Mouse (Mus musculus): ENCODE results near the gene Frmd4b. TPM values are rescaled to one million over a fixed set of nuclear protein-coding genes. Genes with fewer than 3 reads are reported as not detected.

Gene Frmd4b
- polyA plus RNA-seq, 1 experiment, result 4.8 TPM

DNA sequence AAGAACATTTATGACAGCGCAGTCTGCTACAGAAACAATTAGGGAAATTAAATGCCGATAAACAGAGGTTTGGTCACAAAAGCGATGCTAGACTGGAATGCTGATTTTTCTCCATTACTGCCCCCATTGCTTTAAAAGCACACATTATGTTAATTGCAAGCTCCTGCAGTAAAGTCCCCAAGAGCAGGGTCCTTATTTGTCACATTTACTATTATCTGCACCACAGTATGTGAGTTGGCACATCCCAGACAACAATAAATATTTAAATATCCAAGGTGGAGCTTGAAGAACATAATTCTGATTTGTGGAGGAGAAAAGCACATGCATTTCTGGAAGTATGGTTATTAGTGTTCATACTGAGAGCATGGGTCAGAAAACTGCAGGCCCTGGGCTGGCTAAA, 64.8 kb downstream of the Frmd4b start:
- H3K27me3 ChIP-seq (ENCODE audit: control insufficient read depth, insufficient read depth, low read length), result no peaks in the 10 kb centered on the region
- H3K36me3 ChIP-seq (ENCODE audit: control insufficient read depth, insufficient read depth, low read length), result no peaks in the 10 kb centered on the region
- no peaks in the 10 kb centered on the region for H3K4me1 ChIP-seq (ENCODE audit: control insufficient read depth, insufficient read depth, insufficient read length, low read length)
- H3K27ac ChIP-seq (ENCODE audit: insufficient read depth, low read depth, low read length), result no peak overlapping the region
- 93% methylated on average over 3 of the region's 3 CpGs for WGBS
- TF ChIP-seq CTCF (IDR thresholded peaks at IDR 0.05; ENCODE audit: extremely low read depth, insufficient read length, insufficient replicate concordance, low read depth, low read length) (no peak), POLR2A (IDR thresholded peaks at IDR 0.05; ENCODE audit: low read depth, low read length) (no peak)
- no peak overlapping the region for H3K4me3 ChIP-seq (ENCODE audit: low read depth, low read length)

DNA sequence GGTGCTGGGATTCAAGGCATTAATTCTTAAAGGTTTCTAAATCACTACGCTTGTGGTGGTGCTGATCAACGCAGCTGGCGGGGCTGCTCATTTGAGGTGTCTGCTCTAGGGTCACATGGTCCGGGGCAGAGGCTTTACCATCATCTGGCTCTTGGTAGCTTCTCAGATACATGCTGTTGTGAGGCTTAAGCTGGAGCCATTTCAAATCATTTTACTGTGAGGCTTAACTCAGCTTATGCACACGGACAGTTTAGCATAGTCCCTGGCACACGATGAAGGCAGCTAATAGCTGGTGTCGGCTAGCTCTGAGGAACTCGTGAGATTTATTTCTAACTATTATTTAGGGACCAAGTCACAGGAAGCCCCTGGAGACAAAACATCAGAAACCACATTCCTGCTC, 65.5 kb downstream of the Frmd4b start:
- Histone ChIP-seq H3K4me1 (ENCODE audit: control insufficient read depth, insufficient read depth, insufficient read length, low read length) (no peaks in the 10 kb centered on the region), H3K36me3 (ENCODE audit: control insufficient read depth, insufficient read depth, low read length) (no peaks in the 10 kb centered on the region), H3K4me3 (ENCODE audit: low read depth, low read length) (no peak overlapping the region), H3K27ac (ENCODE audit: insufficient read depth, low read depth, low read length) (no peak overlapping the region), H3K27me3 (ENCODE audit: control insufficient read depth, insufficient read depth, low read length) (no peaks in the 10 kb centered on the region)
- 75% methylated on average over 8 of the region's 8 CpGs for WGBS
- no peak for TF ChIP-seq CTCF (IDR thresholded peaks at IDR 0.05; ENCODE audit: extremely low read depth, insufficient read length, insufficient replicate concordance, low read depth, low read length)
- TF ChIP-seq POLR2A (IDR thresholded peaks at IDR 0.05; ENCODE audit: low read depth, low read length), result no peak

DNA sequence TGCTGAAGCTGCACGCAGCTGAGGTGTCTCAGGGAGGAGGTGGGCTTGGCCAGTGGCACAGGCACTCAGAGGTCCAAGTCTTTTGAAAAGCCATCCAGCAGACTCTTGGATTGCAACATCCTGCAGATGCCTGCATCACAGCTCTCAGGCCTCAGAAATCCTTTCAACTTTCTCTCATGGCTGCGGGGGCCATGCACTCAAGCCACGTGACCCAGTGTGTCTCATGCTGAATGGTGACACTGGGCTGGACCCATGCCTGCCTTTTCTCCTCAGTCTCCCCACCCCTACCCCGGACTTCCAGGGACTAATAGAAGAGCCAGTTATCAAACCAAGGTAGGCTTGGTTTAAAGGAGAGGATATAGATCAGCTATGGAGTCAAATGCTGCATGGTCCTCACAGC, 66.2 kb downstream of the Frmd4b start:
- H3K36me3 ChIP-seq (ENCODE audit: control insufficient read depth, insufficient read depth, low read length), result no peaks in the 10 kb centered on the region
- H3K4me3 ChIP-seq (ENCODE audit: low read depth, low read length), result no peak overlapping the region
- H3K4me1 ChIP-seq (ENCODE audit: control insufficient read depth, insufficient read depth, insufficient read length, low read length), result no peaks in the 10 kb centered on the region
- H3K27ac ChIP-seq (ENCODE audit: insufficient read depth, low read depth, low read length), result no peak overlapping the region
- TF ChIP-seq POLR2A (IDR thresholded peaks at IDR 0.05; ENCODE audit: low read depth, low read length), result no peak
- no peak for TF ChIP-seq CTCF (IDR thresholded peaks at IDR 0.05; ENCODE audit: extremely low read depth, insufficient read length, insufficient replicate concordance, low read depth, low read length)
- 82% methylated on average over 4 of the region's 4 CpGs for WGBS
- H3K27me3 ChIP-seq (ENCODE audit: control insufficient read depth, insufficient read depth, low read length), result no peaks in the 10 kb centered on the region

DNA sequence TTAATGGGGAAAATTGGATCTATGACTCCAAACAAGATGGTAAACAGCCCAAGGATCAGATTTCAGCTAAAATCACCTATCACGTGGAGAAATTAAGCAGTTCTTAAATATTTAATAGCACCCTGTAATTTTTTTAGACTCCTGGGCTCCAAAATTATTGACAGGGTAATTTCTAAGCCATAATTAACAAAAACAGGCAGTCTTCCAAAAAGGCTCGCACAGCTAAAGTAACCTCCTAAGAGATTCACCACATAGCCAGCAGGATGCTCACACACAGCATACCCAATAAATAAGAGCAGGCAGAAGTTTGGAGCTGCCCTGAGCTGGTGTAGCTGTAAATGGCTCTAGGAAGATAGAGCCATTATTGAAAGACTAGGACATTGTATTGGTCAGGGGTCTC, 76.9 kb downstream of the Frmd4b start:
- Histone ChIP-seq H3K27me3 (ENCODE audit: control insufficient read depth, insufficient read depth, low read length) (no peaks in the 10 kb centered on the region), H3K27ac (ENCODE audit: insufficient read depth, low read depth, low read length) (no peak overlapping the region), H3K4me3 (ENCODE audit: low read depth, low read length) (no peak overlapping the region), H3K36me3 (ENCODE audit: control insufficient read depth, insufficient read depth, low read length) (no peaks in the 10 kb centered on the region), H3K4me1 (ENCODE audit: control insufficient read depth, insufficient read depth, insufficient read length, low read length) (no peaks in the 10 kb centered on the region)
- no peak for TF ChIP-seq CTCF (IDR thresholded peaks at IDR 0.05; ENCODE audit: extremely low read depth, insufficient read length, insufficient replicate concordance, low read depth, low read length)
- no peak for TF ChIP-seq POLR2A (IDR thresholded peaks at IDR 0.05; ENCODE audit: low read depth, low read length)
- 82% methylated on average over 2 of the region's 2 CpGs for WGBS

DNA sequence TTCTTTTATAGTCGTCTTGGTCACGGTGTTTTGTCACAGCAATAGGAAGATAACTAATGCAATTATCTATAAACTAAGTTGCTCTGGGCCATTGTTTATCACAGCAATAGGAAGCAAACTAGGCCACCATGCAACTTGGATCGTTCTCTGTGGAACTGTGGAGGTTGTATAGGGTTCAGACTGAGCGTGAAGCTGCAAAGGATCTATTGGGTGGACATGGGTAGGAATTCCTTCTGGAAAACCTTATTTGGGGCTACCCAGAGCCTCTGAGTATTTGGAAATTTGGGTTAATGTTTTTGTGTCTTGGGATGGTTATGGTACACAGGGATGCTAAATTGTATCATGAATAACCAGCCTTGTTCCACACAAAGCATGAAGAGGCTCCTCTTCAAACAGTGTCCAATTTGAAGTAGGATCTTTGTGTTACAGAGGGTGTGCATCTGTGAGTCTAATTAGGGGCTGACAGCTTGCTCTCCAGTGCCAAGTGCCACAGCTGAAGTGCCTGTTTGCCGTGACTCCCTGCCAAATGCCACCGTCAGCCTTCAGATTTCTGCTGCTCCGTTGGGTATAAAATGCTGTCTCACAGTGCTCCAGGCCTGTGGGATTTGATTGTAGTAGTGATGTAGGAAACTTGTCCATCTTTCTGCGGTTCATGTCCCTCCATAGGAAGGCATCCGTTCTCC, 81.4 kb downstream of the Frmd4b start:
- no peaks in the 10 kb centered on the region for H3K36me3 ChIP-seq (ENCODE audit: control insufficient read depth, insufficient read depth, low read length)
- no peaks in the 10 kb centered on the region for H3K4me1 ChIP-seq (ENCODE audit: control insufficient read depth, insufficient read depth, insufficient read length, low read length)
- H3K27me3 ChIP-seq (ENCODE audit: control insufficient read depth, insufficient read depth, low read length), result no peaks in the 10 kb centered on the region
- no peak overlapping the region for H3K4me3 ChIP-seq (ENCODE audit: low read depth, low read length)
- no peak overlapping the region for H3K27ac ChIP-seq (ENCODE audit: insufficient read depth, low read depth, low read length)
- 89% methylated on average over 9 of the region's 9 CpGs for WGBS
- TF ChIP-seq POLR2A (IDR thresholded peaks at IDR 0.05; ENCODE audit: low read depth, low read length) (no peak), CTCF (IDR thresholded peaks at IDR 0.05; ENCODE audit: extremely low read depth, insufficient read length, insufficient replicate concordance, low read depth, low read length) (no peak)

DNA sequence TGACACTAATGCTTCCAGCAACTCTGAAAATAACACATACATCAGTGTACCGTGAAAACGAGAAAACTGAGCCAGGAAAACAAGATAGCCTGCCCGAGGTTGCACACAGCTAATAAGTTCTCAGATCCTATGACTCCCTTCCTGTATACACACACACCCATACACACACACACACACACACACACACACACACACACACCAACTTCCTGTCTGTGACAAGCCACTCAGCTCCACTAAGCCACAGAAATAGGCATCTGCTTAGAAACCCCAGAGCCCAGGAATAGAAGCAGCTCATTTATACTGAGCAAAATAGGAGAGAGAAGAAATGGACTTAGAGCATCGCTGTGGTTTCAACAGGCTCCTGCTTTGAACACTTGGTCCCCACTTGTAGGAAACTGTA, 86.3 kb downstream of the Frmd4b start:
- Histone ChIP-seq H3K27me3 (ENCODE audit: control insufficient read depth, insufficient read depth, low read length) (no peaks in the 10 kb centered on the region), H3K4me3 (ENCODE audit: low read depth, low read length) (no peak overlapping the region), H3K36me3 (ENCODE audit: control insufficient read depth, insufficient read depth, low read length) (no peaks in the 10 kb centered on the region), H3K27ac (ENCODE audit: insufficient read depth, low read depth, low read length) (no peak overlapping the region), H3K4me1 (ENCODE audit: control insufficient read depth, insufficient read depth, insufficient read length, low read length) (no peaks in the 10 kb centered on the region)
- WGBS, result 52% methylated on average over 4 of the region's 4 CpGs
- TF ChIP-seq CTCF (IDR thresholded peaks at IDR 0.05; ENCODE audit: extremely low read depth, insufficient read length, insufficient replicate concordance, low read depth, low read length), result no peak
- no peak for TF ChIP-seq POLR2A (IDR thresholded peaks at IDR 0.05; ENCODE audit: low read depth, low read length)

DNA sequence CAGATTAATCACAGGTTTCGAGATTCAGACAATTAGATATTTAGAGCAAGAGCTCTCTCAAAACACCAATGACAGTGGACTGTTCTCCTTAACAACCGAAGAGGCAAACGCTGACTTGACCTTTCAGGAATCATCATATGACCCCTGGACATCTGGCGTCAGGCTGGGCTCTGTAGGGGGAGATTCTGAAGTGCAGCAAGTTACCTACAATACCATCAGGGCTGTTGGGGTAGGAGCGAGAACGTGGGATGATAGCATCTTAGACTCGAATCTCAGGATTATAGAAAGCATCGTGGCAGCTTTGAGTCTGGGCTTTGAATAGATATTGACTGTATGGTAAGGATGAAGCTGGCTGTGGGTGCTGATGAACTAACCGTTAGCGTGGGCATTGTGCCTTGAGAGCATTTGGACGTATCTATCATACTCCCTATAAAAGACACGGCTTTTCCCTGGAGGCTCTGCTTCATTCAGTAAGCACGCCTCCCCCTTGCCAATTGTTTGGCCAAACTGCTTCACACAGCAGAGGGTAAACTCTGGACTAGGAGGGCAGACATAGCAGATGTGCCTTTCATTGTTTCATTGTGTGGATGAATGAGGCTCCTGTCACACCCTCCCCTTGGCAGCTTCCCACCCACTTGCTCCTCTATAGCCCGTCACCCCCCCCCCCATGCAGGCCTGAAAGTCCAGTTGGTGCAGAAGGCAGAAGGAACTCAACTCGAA, 88.2 kb downstream of the Frmd4b start:
- WGBS, result 72% methylated on average over 15 of the region's 15 CpGs
- no peaks in the 10 kb centered on the region for H3K27me3 ChIP-seq (ENCODE audit: control insufficient read depth, insufficient read depth, low read length)
- TF ChIP-seq POLR2A (IDR thresholded peaks at IDR 0.05; ENCODE audit: low read depth, low read length) (no peak), CTCF (IDR thresholded peaks at IDR 0.05; ENCODE audit: extremely low read depth, insufficient read length, insufficient replicate concordance, low read depth, low read length) (no peak)
- H3K4me1 ChIP-seq (ENCODE audit: control insufficient read depth, insufficient read depth, insufficient read length, low read length), result no peaks in the 10 kb centered on the region
- H3K36me3 ChIP-seq (ENCODE audit: control insufficient read depth, insufficient read depth, low read length), result no peaks in the 10 kb centered on the region
- no peak overlapping the region for H3K27ac ChIP-seq (ENCODE audit: insufficient read depth, low read depth, low read length)
- no peak overlapping the region for H3K4me3 ChIP-seq (ENCODE audit: low read depth, low read length)

Data from small intestine, adult 2 months (tissue).